Mouse (Mus musculus) T-cell, adult 2 months (primary cell): ENCODE results near the gene B4galt2.

Experiments
- DNase-seq: peaks from one replicate; pipeline ENCODE4 v3.0.0; 2022; ENCODE audit warnings: low spot score

The B4galt2 gene

GRCm38 (mm10) chr4:117882701-117883691 is at the start of gene B4galt2:
TSS of gene B4galt2 (minus strand) at chr4:117883487.
- DNase-seq, result peak; percentile 6

GRCm38 (mm10) chr4:117929391-117929881 is 46.1 kb upstream of the B4galt2 start, which contains the start of gene Artn:
TSS of gene Artn (minus strand) at chr4:117929763.
- DNase-seq, result no peak

GRCm38 (mm10) chr4:117928699-117929241 is 45.5 kb upstream of the B4galt2 start:
- DNase-seq, result no peak

- DNase-seq, result no peak
Measured at GRCm38 (mm10) chr4:117928234-117928633, 44.9 kb upstream of the B4galt2 start.

GRCm38 (mm10) chr4:117926545-117927482 is 43.5 kb upstream of the B4galt2 start:
- no peak for DNase-seq

- no peak for DNase-seq
Measured at GRCm38 (mm10) chr4:117924916-117925315, 41.6 kb upstream of the B4galt2 start.

GRCm38 (mm10) chr4:117923450-117923849 is 40.2 kb upstream of the B4galt2 start:
- DNase-seq, result no peak

GRCm38 (mm10) chr4:117921358-117921757 is 38.1 kb upstream of the B4galt2 start:
- DNase-seq, result no peak

- DNase-seq, result no peak
Measured at GRCm38 (mm10) chr4:117918762-117919161, 35.5 kb upstream of the B4galt2 start.

- no peak for DNase-seq
Measured at GRCm38 (mm10) chr4:117918261-117918660, 35.0 kb upstream of the B4galt2 start.

GRCm38 (mm10) chr4:117917847-117918246 is 34.6 kb upstream of the B4galt2 start:
- no peak for DNase-seq

- DNase-seq, result no peak
Measured at GRCm38 (mm10) chr4:117917402-117917801, 34.1 kb upstream of the B4galt2 start.

GRCm38 (mm10) chr4:117916386-117916785 is 33.1 kb upstream of the B4galt2 start:
- DNase-seq, result no peak

GRCm38 (mm10) chr4:117915489-117916105 is 32.3 kb upstream of the B4galt2 start:
- DNase-seq, result peak; percentile 23

- DNase-seq, result peak; percentile 93
Measured at GRCm38 (mm10) chr4:117914591-117915442, 31.5 kb upstream of the B4galt2 start, which contains the start of gene Ipo13. TSS of gene Ipo13 (minus strand) at chr4:117914999.

GRCm38 (mm10) chr4:117914031-117914430 is 30.7 kb upstream of the B4galt2 start:
- DNase-seq, result no peak

GRCm38 (mm10) chr4:117913421-117913820 is 30.1 kb upstream of the B4galt2 start:
- DNase-seq, result no peak

GRCm38 (mm10) chr4:117912685-117913273 is 29.5 kb upstream of the B4galt2 start:
- no peak for DNase-seq

GRCm38 (mm10) chr4:117912131-117912561 is 28.9 kb upstream of the B4galt2 start:
- DNase-seq, result no peak
